In the genomic region with DNA sequence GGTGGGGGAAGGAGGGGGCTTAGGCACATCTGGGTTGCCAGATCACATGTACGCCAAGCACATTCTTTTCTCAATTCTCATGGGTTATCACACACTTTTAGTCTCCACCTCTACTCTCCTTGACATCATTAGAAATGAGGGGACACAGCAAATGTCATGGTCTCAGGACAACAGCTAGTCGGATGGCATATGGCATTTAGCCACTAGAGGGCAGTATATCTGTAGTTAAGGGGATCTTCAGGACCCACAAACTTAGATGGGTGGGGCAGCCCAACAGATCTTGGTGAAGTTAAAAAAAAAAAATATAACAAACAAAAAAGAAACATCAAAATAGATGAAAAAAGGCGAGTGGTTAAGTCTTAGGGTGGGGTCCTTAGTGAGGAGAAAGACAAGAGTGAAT, we compare ENCODE assay signal across 1 mouse cellular context.
TF ChIP-seq lines count a peak whose summit lies in the region.

No protein-coding gene starts in this region.

TF ChIP-seq in MEL, 35 proteins besides CTCF, POLR2A, EP300 and RAD21 (continued from another document):
- TF ChIP-seq ZNF384 (IDR thresholded peaks at IDR 0.05; ENCODE audit: low read depth, low read length) (peak; percentile 91), POLR2AphosphoS5 (IDR thresholded peaks at IDR 0.05; ENCODE audit: borderline replicate concordance, low read depth, low read length) (no peak), MAFK (IDR thresholded peaks at IDR 0.05; ENCODE audit: borderline replicate concordance, low read depth, low read length) (no peak), MAX (IDR thresholded peaks at IDR 0.05; ENCODE audit: low read length) (no peak), USF1 (IDR thresholded peaks at IDR 0.05; ENCODE audit: low read depth, low read length) (no peak), GABPA (IDR thresholded peaks at IDR 0.05; ENCODE audit: low read depth, low read length) (no peak), MAZ (IDR thresholded peaks at IDR 0.05; ENCODE audit: low read depth, low read length) (peak; percentile 18; the same call in 1 of the 2 replicates), TBP (IDR thresholded peaks at IDR 0.05; ENCODE audit: low read depth, low read length) (0 out of 2 replicates have a peak, but pooled peaks have one; percentile 26), KAT2A (conservative IDR thresholded peaks at IDR 0.05; ENCODE audit: low read depth, low read length) (no peak), MYC (IDR thresholded peaks at IDR 0.05; ENCODE audit: low read depth, low read length) (peak; percentile 61; the same call in 1 of the 2 replicates), MXI1 (IDR thresholded peaks at IDR 0.05; ENCODE audit: low read depth, low read length) (peak; percentile 39; the same call in 1 of the 2 replicates)
